Mouse (Mus musculus): ENCODE results near the gene Hist1h2af.
A peak's percentile ranks its signal among the peaks of the same experiment; 100 is the strongest.
"Not testable (repeated sequence)": the region's sequence is repeated elsewhere in the genome, so short reads cannot be mapped to it uniquely, and the experiment has no call there.

The Hist1h2af gene

DNA sequence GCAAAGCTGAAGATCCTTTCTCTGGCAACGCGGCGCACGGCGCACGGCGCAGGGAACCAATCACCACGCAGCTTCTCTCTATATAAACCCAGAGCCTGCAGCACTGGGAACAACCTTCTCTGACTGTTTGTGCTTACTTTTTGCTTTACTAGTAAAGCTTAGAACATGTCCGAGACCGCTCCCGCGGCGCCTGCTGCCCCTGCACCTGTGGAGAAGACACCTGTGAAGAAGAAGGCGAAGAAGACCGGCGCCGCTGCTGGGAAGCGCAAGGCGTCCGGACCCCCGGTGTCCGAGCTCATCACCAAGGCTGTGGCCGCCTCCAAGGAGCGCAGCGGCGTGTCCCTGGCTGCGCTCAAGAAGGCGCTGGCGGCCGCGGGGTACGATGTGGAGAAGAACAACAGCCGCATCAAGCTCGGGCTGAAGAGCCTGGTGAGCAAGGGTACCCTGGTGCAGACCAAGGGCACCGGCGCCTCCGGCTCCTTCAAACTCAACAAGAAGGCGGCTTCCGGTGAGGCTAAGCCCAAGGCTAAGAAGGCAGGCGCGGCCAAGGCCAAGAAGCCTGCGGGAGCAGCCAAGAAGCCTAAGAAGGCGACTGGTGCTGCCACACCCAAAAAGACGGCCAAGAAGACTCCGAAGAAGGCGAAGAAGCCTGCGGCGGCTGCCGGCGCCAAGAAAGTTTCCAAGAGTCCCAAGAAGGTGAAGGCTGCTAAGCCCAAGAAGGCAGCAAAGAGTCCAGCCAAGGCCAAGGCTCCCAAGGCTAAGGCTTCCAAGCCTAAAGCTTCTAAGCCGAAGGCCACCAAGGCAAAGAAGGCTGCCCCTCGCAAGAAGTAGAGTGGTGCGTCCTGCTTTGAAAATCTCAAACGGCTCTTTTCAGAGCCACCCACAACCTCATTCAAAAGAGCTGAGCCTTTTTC lies 21.5 kb downstream of the Hist1h2af start:
- peak; percentile 87 to 91 for DNase-seq (ENCODE audit: low spot score in 2 of 2)

DNA sequence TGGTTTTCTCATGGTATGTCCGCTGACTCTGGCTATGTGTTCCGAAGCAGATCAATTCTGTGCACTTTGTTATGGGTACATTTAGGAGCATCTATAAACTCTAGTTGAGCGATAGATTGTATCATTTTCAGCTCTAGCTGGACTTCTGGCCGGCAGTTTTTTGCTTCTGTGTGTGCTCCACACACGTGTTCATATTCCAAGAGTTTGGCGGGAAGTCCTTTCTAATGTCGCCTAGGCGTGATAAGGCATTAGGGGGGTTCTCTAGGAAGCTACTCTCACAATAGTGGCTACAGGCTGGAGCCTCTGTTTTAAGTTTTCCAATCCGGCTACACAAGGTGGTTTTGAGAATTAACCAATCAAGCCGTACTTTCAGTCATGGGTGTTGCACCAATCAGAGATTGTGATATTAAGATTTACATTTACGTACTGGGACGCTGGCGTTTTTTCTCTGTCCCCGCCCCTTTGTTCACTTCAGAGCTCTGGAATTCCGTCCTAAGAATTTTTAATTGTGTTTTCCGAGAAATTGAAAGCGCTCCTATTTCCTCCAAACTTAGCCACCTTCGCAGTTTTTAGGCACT lies 22.2 kb downstream of the Hist1h2af start:
- DNase-seq (ENCODE audit: low spot score in 2 of 2), result peak; percentile 76 to 82

DNA sequence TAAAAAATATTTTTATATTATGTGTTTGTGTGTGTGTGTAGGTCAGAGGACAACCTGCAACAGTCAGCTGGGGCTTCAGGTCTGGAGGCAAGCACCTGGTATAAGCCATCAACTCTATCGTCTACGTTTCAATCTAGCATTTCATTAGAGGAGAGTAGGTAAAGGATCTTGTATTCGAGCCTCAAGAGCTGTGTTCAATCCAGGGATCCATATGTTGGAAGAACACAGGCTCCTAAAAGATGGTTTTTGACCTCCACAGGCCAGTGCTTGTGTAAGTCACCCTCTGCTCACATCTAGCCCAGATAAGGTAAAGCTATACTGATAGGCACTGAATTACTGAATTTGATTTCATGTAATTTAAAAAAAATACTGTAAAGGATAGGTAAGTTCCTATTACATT lies 23.2 kb downstream of the Hist1h2af start:
- no peak for DNase-seq (ENCODE audit: low spot score in 2 of 2)

DNA sequence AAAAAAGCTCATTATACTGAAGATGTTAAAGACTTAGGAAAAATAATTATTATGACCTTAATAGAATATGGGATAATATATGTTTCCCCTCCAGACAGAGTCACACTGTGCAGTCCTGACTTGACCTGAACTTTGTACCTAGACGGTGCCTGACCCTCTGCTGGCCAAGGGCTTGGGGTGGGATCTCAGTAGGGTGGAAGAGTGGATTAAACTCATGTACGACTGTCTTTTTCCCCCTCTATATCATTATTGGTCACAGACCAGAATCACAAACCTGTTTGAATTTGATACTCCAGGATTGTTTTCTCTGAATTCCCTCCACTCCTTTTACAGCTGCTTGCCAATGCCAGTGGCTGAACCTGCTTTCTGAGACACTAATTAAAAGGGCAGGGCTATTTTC lies 27.0 kb downstream of the Hist1h2af start:
- DNase-seq (ENCODE audit: low spot score in 2 of 2), result not testable (repeated sequence)

DNA sequence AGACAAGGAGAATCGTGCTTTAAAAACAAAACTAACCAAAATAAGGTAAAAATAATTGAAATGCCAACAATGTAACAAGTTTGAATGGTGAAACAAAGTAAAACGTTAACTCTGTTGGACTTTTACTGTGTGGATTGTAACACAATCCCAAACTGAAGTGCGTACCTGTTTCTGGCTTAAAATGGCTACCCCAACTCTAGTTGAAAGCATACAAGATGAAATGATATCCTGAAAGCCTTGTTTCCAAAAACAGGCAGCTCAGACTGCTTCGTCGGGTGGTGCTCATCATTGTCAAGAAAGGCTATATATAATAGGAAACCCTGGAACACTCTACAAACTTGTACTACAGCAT lies 27.8 kb downstream of the Hist1h2af start:
- not testable (repeated sequence) for DNase-seq (ENCODE audit: low spot score in 2 of 2)

DNA sequence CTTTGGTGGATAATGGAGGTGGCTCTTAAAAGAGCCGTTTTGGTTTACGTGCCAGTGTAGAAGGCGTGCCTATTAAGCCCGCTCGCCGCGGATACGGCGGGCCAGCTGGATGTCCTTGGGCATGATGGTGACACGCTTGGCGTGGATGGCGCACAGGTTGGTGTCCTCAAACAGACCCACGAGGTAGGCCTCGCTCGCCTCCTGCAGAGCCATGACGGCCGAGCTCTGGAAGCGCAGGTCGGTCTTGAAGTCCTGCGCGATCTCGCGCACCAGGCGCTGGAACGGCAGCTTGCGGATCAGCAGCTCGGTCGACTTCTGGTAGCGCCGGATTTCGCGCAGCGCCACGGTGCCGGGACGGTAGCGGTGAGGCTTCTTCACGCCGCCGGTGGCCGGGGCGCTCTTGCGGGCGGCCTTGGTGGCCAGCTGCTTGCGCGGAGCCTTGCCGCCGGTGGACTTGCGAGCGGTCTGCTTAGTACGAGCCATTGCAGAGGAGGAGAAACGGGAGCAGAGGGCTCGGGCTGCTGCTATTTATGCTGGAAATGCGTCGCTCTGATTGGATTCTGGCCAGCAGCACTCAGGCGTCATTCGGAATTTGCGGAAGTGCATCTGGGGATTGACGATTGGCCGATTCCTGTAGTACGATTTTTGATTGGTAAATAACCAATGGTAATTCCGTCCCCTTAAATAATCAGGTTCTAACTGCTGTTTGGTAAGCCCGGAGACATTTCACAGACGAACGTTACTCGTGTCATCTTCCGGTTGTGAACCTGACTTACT lies 28.4 kb downstream of the Hist1h2af start, which contains the start of gene Hist1h3e:
Hist1h3e (minus strand) TSS at position 487 of the 777 bp plus-strand sequence.
- peak; percentile 94 to 96 for DNase-seq (ENCODE audit: low spot score in 2 of 2)

DNA sequence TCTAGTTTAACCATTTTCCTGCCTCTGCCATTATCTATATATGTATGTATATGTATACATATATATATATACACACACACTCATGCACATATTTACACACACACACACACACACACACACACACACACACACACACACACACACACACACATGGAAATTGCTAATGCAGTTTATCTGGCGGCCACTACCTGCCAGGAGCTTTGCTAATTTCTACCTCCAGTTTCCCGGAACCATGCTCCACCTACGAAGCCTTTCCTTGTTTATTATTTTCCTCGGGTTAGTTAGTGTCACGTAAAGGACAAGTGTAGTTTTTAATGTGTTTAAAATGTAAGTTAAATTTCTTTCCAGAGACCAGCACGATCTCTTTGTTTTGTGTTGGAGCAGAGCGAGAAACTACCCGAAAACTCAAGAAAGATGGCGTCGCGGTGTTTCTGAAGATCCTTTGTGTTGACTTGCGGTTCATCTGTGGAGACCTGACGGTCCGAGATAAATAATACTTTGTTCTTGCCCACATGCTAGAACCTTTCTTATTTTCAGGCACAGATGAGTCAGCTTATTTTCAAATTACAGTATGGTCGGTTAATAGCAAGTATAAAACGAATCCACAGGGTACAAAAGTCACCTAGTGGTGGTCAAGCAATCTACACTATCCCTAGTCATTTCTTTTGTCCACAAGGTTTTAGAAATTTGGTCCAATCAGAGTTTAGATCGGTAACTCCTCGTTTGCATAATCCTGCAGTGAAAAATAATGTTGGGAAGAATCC lies 29.2 kb downstream of the Hist1h2af start:
- DNase-seq (ENCODE audit: low spot score in 2 of 2), result peak; percentile 27 to 54

DNA sequence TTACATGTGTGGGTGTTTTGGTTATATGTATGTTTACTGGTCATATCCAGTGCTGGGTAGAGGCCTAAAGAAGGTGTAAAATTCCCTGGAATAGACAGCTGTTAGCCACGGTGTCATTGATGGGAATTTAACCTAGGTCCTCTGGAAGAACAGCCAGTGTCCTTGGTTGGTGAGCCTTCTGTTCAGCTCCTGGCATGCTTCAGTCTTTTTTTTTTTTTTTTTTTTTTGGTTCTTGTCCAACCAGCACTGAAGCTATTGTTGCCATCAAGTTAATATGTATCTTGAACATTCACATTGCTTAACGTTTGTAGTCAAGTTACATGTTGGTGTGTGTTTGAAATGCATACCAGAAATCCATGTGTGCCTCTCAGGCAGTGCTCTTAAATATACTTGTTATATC lies 30.8 kb downstream of the Hist1h2af start:
- DNase-seq (ENCODE audit: low spot score in 2 of 2), result no peak

DNA sequence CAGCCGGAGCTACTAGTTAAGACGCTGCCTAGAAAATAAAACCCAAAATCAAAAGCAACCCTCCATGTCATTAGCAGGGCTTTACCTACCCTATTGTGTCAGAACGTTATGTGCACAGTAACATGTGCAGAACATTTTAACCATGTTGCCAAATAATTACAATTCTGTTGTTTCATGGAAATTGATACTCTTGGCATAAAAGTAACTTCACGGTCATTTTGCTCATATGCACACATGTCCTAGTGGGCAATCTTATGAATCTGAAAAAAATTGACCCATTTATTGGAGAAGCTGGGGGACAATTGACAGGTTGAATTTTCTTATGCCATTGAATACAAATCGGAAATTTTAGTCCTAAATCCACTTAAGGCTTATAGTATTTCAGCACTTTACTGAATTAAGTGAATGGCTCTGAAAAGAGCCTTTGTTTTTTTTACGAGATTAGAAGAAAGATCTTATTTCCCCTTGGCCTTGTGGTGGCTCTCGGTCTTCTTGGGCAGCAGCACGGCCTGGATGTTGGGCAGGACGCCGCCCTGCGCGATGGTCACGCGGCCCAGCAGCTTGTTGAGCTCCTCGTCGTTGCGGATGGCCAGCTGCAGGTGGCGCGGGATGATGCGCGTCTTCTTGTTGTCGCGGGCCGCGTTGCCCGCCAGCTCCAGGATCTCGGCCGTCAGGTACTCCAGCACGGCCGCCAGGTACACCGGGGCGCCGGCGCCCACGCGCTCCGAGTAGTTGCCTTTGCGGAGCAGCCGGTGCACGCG lies 36.7 kb downstream of the Hist1h2af start:
- not testable (repeated sequence) for DNase-seq (ENCODE audit: low spot score in 2 of 2)

DNA sequence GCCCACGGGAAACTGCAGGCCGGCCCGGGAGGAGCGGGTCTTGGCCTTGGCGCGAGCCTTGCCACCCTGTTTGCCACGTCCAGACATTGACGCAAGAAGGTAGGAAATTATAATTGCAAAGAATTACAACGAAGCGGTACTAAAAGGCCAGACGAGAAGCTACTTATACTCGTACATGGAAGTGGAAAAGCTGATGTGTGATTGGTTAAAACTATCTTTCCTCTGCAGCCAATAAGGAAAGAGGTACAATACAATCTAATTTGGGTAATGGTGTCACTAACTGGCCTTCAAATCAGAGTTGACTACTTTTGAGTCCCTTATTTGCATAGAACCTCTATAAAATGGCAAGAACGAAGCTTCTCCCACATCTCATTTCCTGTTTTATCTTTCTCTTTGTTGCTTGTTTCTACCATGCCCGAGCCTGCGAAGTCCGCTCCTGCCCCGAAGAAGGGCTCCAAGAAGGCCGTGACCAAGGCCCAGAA lies 37.4 kb downstream of the Hist1h2af start, which contains the start of the genes Hist1h2ae and Hist1h2bg:
Hist1h2ae (minus strand) TSS at position 199 of the 482 bp plus-strand sequence.
Hist1h2bg (plus strand) TSS at position 375 of the 482 bp plus-strand sequence.
- DNase-seq (ENCODE audit: low spot score in 2 of 2), result peak; percentile 80 to 88

DNA sequence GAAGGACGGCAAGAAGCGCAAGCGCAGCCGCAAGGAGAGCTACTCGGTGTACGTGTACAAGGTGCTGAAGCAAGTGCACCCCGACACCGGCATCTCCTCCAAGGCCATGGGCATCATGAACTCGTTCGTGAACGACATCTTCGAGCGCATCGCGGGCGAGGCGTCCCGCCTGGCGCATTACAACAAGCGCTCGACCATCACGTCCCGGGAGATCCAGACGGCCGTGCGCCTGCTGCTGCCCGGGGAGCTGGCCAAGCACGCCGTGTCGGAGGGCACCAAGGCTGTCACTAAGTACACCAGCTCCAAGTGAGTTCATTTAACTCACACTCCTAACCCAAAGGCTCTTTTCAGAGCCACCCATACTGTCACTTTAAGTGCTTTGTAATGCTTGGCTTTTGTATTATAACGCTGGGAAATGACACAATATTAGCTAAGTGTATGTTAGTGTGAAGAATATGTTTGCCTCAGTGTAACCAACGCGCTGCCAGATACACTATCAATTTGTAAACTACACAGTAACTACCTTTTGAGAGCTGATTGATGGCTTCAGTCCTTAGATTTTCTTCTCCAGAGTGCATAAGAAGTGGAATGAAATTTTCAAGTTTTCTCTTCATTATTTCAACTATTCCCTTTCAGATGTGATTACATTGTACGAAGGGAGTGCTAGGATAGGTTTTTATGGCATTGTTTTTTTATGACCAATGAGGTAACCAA lies 38.0 kb downstream of the Hist1h2af start:
- DNase-seq (ENCODE audit: low spot score in 2 of 2), result not testable (repeated sequence)

DNA sequence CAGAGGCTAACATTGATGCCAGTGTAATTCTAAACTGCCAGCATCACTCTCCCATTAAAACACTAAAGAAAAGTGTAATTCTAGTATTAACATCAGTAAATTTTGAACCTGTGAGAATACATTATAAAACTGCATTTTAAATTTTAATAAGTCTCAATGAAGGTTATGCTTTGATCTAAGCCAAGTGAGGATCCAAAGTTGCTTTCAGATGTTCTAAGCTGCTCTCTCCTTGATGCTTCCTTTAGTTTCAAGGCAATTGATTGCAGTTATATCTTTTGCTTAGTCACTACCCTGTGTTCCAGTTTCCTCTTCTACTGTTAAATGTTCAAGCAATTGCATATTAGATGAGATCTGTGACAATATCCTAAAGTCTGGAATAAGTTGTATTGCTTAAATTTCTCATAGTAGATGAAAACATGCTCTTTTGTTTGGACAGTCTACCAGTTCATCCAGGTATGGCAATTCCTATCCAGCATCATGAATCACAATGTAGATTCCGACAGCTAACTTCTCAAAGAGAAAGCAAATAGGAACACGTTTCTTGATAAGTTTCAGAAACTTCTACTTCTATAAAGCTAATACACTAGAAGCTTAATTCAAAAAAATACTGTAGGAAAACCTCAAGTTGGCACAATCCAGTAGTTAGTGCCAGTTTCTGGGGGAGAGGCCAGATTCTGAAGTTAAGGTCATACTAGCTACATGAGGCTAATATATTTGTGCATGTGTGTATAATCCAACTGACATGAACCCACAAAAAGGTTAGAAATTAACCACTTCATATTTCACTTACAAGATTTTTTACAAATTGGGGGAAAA lies 38.7 kb downstream of the Hist1h2af start:
- no peak for DNase-seq (ENCODE audit: low spot score in 2 of 2)

DNA sequence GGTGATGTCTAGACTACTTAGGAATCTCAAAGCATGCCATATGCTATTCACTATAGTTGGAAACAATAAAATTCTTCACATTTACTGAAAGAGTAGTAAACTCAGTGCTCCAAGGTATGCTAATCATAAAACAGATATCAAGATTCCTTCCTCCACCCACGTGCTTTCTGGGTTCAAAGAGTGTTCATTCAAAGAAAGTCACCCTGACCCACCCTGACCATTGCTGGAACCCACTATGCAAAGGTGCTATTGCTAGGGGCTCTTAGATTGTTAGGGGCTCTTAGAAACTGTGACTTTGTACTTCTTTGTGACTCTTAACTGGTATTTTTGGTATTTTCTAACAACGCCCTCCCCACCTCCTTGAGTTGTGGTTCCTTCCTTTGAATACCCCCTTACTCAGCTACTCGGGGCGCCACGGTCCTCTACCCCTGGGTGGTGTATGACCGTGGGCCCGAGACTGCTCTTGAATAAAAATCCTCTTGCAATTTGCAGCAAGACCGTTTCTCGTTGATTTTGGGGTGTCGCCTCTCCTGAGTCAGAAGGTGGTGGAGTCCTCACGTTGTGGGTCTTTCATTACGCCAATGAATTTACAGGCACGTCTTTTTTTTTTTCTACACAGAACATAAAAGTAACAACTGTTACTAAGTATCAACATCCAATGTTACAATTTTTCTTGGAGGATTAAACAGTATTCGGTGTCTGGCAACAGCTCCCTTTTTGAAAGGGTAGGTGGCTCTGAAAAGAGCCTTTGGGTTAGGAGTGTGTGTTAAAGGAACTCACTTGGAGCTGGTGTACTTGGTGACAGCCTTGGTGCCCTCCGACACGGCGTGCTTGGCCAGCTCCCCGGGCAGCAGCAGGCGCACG lies 39.6 kb downstream of the Hist1h2af start:
- DNase-seq (ENCODE audit: low spot score in 2 of 2), result not testable (repeated sequence)

DNA sequence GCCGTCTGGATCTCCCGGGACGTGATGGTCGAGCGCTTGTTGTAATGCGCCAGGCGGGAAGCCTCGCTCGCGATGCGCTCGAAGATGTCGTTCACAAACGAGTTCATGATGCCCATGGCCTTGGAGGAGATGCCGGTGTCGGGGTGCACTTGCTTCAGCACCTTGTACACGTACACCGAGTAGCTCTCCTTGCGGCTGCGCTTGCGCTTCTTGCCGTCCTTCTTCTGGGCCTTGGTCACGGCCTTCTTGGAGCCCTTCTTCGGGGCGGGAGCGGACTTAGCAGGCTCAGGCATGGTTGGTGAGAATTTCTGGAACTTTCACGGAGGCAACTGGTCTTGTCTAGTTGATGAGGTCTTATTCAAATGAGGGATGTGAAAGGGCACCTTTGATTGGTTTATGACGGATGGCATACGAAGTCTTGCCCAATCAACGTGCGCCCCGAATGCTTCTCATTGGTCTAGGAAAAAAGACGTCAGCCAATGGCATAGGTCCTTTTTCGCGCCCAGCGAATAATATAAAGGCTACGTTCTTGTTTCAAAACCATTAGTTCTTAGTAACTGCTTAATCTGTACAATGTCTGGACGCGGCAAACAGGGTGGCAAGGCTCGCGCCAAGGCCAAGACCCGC lies 40.3 kb downstream of the Hist1h2af start, which contains the start of the genes Hist1h2bf and Hist1h2ad:
Hist1h2bf (minus strand) TSS at position 299 of the 627 bp plus-strand sequence.
Hist1h2ad (plus strand) TSS at position 484 of the 627 bp plus-strand sequence.
- peak; percentile 94 to 97 for DNase-seq (ENCODE audit: low spot score in 2 of 2)

DNA sequence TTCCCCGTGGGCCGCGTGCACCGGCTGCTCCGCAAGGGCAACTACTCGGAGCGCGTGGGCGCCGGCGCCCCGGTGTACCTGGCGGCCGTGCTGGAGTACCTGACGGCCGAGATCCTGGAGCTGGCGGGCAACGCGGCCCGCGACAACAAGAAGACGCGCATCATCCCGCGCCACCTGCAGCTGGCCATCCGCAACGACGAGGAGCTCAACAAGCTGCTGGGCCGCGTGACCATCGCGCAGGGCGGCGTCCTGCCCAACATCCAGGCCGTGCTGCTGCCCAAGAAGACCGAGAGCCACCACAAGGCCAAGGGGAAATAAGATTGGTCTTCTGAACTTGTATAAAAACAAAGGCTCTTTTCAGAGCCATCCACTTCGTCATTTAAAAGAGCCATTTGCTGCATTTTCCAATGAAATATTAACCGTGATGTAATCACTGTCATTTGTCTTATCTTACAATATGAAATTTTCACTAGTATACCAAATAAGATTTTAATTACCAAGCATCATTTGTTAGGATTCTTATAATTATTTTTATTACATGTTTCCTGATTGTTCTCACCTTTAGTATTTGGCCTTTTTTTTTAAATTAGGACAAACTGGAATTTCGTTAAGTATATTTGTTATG lies 41.0 kb downstream of the Hist1h2af start:
- not testable (repeated sequence) for DNase-seq (ENCODE audit: low spot score in 2 of 2)

DNA sequence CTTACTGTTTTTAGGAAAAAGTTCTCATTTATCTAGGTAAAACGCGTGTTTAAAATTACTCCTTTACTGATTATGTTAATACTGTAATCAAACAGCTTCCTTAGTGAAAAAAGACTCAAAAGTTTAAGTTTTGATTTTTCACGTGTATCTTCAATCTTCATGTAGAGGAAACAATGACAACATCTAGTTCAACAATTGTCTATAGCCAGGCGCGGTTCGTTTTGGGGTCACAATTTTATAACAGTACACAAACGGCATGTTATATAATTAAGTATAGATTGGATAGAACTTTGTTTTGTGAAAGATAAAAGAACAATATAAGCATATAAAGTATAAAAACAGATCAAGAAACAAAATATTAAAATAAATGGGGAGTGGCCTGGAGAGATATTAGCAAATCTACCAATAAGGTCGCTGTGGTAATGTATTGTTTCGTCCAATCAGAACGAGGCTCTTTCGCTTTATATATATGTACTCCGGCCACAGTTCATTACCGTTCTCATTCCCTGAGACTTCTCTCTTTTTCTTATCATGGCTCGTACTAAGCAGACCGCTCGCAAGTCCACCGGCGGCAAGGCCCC lies 41.7 kb downstream of the Hist1h2af start, which contains the start of gene Hist1h3d:
Hist1h3d (plus strand) TSS at position 493 of the 581 bp plus-strand sequence.
- DNase-seq (ENCODE audit: low spot score in 2 of 2), result peak; percentile 76 to 87

Measured in spleen, postnatal 36 days (tissue).